Mouse (Mus musculus) heart, postnatal 0 days (tissue): ENCODE measurements around the gene Skp1a. TPM values are rescaled to one million over a fixed set of nuclear protein-coding genes. Genes with fewer than 3 reads are reported as not detected.

Experiments
- ATAC-seq: fragments of 200-750 bp; cut with Nextera tagmentation; 2 replicates; pipeline ENCODE4 v1.8.0; 2017; ENCODE audit warnings: low read depth, moderate number of reproducible peaks, moderate library complexity; ENCODE audit not compliant: insufficient read depth
- DNase-seq: peaks from one replicate; pipeline ENCODE4 v3.0.0-alpha.2; 2016; ENCODE audit warnings: low spot score
- H3K27ac ChIP-seq: fragments of 300-500 bp; sonication (generic); 2 replicates; pipeline ENCODE4 v1.5.1; 2014; ENCODE audit warnings: low read depth, mild to moderate bottlenecking
- H3K27me3 ChIP-seq: fragments of 300-500 bp; sonication (generic); 2 replicates; pipeline ENCODE4 v1.6.1; 2014; ENCODE audit warnings: low read length, mixed read lengths; ENCODE audit not compliant: control insufficient read depth, insufficient read depth
- H3K36me3 ChIP-seq: fragments of 300-500 bp; sonication (generic); replicated peaks from 2 replicates; pipeline ENCODE4 v1.6.1; 2014; ENCODE audit warnings: low read length, mixed read lengths; ENCODE audit not compliant: control insufficient read depth, insufficient read depth
- H3K4me1 ChIP-seq: fragments of 300-500 bp; sonication (generic); 2 replicates; pipeline ENCODE4 v1.6.1; 2014; ENCODE audit warnings: antibody characterized with exemption; ENCODE audit not compliant: control insufficient read depth, insufficient read depth
- H3K4me2 ChIP-seq: fragments of 300-500 bp; sonication (generic); 2 replicates; pipeline ENCODE4 v1.6.1; 2014; ENCODE audit warnings: low read depth, mild to moderate bottlenecking, low read length, moderate library complexity
- H3K4me3 ChIP-seq: fragments of 300-500 bp; sonication (generic); 2 replicates; pipeline ENCODE4 v1.5.1; 2014; ENCODE audit warnings: low read depth, low read length
- H3K9ac ChIP-seq: fragments of 300-500 bp; sonication (generic); replicated peaks from 2 replicates; pipeline ENCODE4 v1.6.1; 2014; ENCODE audit warnings: low read depth, low read length, mixed read lengths
- H3K9me3 ChIP-seq: fragments of 300-500 bp; sonication (generic); replicated peaks from 2 replicates; pipeline ENCODE4 v1.6.1; 2016; ENCODE audit warnings: low read length; ENCODE audit not compliant: control insufficient read depth
- CTCF ChIP-seq: IDR thresholded peaks from 2 replicates; pipeline ENCODE4 v1.5.1; 2016; ENCODE audit warnings: antibody characterized with exemption, control low read depth, low read depth
- EP300 ChIP-seq: IDR thresholded peaks from 2 replicates; pipeline ENCODE4 v1.6.1; 2016; ENCODE audit warnings: antibody characterized with exemption, low read depth
- WGBS: fragments of 180-500 bp; shearing (Covaris S2); extraction: QIAGEN DNeasy Blood & Tissue Kit; methylation state at CpG from one replicate; pipeline ENCODE4 v1.1.7; 2014; 5-methylcytosine and 5-hydroxymethylcytosine counted together
- polyA plus RNA-seq: library from polyadenylated mRNA; unstranded; fragments of >200 nt; fragmentation: Nextera tagmentation; extraction: Ambion mirVana; gene quantifications from 2 replicates; pipeline ENCODE4 v1.2.1, GENCODE M21; 2015
- total RNA-seq: library from RNA; depleted of rRNA; stranded (reverse); fragments of >200 nt; gene quantifications from 2 replicates; pipeline ENCODE4 v1.2.3, GENCODE M21; 2014; ENCODE audit warnings: low replicate concordance

Skp1a gene
- total and polyA plus RNA-seq, 2 experiments from 2014 or later = 158 to 492 TPM

GRCm38 (mm10) chr11:52282774-52283595, 51.2 kb downstream of the Skp1a start, which contains the start of gene Tcf7:
Gene Tcf7, minus strand, starts transcription at chr11:52283014.
- H3K4me1 ChIP-seq = peaks cover 13% of the 10 kb centered on the region
- under 1% methylated on average over 88 of the region's 97 CpGs for WGBS
- peak; percentile 64 for DNase-seq

GRCm38 (mm10) chr11:52283596-52284571, 52.1 kb downstream of the Skp1a start:
- H3K4me1 ChIP-seq = peaks cover 13% of the 10 kb centered on the region
- H3K9me3 ChIP-seq = no peaks in the 10 kb centered on the region
- H3K4me3 ChIP-seq = peak overlapping the region; percentile 62
- peaks cover 25% of the 10 kb centered on the region; the same call in 1 of the 2 replicates for H3K27me3 ChIP-seq
- ATAC-seq (no peak), DNase-seq (peak; percentile 30)
- no peak overlapping the region for H3K9ac ChIP-seq
- H3K27ac ChIP-seq = no peak overlapping the region
- no peaks in the 10 kb centered on the region for H3K36me3 ChIP-seq
- no peak for TF ChIP-seq EP300
- no peak for TF ChIP-seq CTCF
- peak overlapping the region; percentile 93 for H3K4me2 ChIP-seq
- 14% methylated on average over 44 of the region's 44 CpGs for WGBS

More at GRCm38 (mm10) chr11:52282774-52283595, 51.2 kb downstream of the Skp1a start, which contains the start of gene Tcf7:
- Histone ChIP-seq H3K4me2 (peak within 1 kb of the TSS; percentile 93), H3K4me3 (peak within 1 kb of the TSS; percentile 62), H3K36me3 (no peaks in the 10 kb centered on the region; the same call in 1 of the 2 replicates), H3K9ac (peak within 1 kb of the TSS; percentile 67), H3K27me3 (peaks cover 25% of the 10 kb centered on the region; the same call in 1 of the 2 replicates), H3K27ac (no peak within 1 kb of the TSS; the same call in 1 of the 2 replicates), H3K9me3 (no peaks in the 10 kb centered on the region)
- TF ChIP-seq CTCF (no peak), EP300 (no peak)
- ATAC-seq = peak; percentile 83

GRCm38 (mm10) chr11:52286301-52286957, 54.6 kb downstream of the Skp1a start:
- 47% methylated on average over 16 of the region's 16 CpGs for WGBS
- no peak overlapping the region for H3K27ac ChIP-seq
- DNase-seq = no peak
- H3K9ac ChIP-seq = no peak overlapping the region
- H3K4me1 ChIP-seq = peaks cover 13% of the 10 kb centered on the region
- TF ChIP-seq EP300 (no peak), CTCF (no peak)
- no peaks in the 10 kb centered on the region for H3K36me3 ChIP-seq
- peaks cover 25% of the 10 kb centered on the region; the same call in 1 of the 2 replicates for H3K27me3 ChIP-seq
- no peak for ATAC-seq
- H3K4me3 ChIP-seq = no peak overlapping the region
- no peaks in the 10 kb centered on the region for H3K9me3 ChIP-seq
- no peak overlapping the region for H3K4me2 ChIP-seq

GRCm38 (mm10) chr11:52286958-52287305, 55.1 kb downstream of the Skp1a start:
- WGBS = 55% methylated on average over 4 of the region's 4 CpGs
- H3K4me3 ChIP-seq = no peak overlapping the region

GRCm38 (mm10) chr11:52292346-52292745, 60.6 kb downstream of the Skp1a start:
- no peaks in the 10 kb centered on the region for H3K4me1 ChIP-seq
- ATAC-seq = no peak
- no peak overlapping the region for H3K9ac ChIP-seq
- no peak for TF ChIP-seq CTCF
- no peak for TF ChIP-seq EP300
- H3K4me3 ChIP-seq = no peak overlapping the region
- no peak for DNase-seq
- no peaks in the 10 kb centered on the region for H3K27me3 ChIP-seq
- 63% methylated on average over 7 of the region's 7 CpGs for WGBS
- no peaks in the 10 kb centered on the region for H3K36me3 ChIP-seq
- H3K9me3 ChIP-seq = no peaks in the 10 kb centered on the region
- no peak overlapping the region; the same call in 1 of the 2 replicates for H3K27ac ChIP-seq
- no peak overlapping the region for H3K4me2 ChIP-seq

More at GRCm38 (mm10) chr11:52286958-52287305, 55.1 kb downstream of the Skp1a start:
- H3K36me3 ChIP-seq = no peaks in the 10 kb centered on the region
- TF ChIP-seq EP300 (no peak), CTCF (no peak)
- no peak overlapping the region for H3K4me2 ChIP-seq
- peaks cover 13% of the 10 kb centered on the region for H3K4me1 ChIP-seq
- no peaks in the 10 kb centered on the region for H3K9me3 ChIP-seq
- ATAC-seq (no peak), DNase-seq (no peak)
- H3K27me3 ChIP-seq = peaks cover 21% of the 10 kb centered on the region; the same call in 1 of the 2 replicates
- no peak overlapping the region for H3K9ac ChIP-seq
- no peak overlapping the region for H3K27ac ChIP-seq
